Mouse (Mus musculus): ENCODE data around the gene Nab1.

Nab1 gene

GRCm38 (mm10) chr1:52474291-52474690, 26.2 kb downstream of the Nab1 start:
- no peak for DNase-seq (ENCODE audit: inconsistent age in 2 of 2, low spot score in 1 of 2)

- DNase-seq (ENCODE audit: inconsistent age in 2 of 2, low spot score in 1 of 2), result no peak
Observed at GRCm38 (mm10) chr1:52470811-52471489, 29.5 kb downstream of the Nab1 start.

- no peak for DNase-seq (ENCODE audit: inconsistent age in 2 of 2, low spot score in 1 of 2)
Observed at GRCm38 (mm10) chr1:52470326-52470725, 30.2 kb downstream of the Nab1 start.

- no peak for DNase-seq (ENCODE audit: inconsistent age in 2 of 2, low spot score in 1 of 2)
Observed at GRCm38 (mm10) chr1:52466518-52467120, 33.9 kb downstream of the Nab1 start.

GRCm38 (mm10) chr1:52465830-52466229, 34.6 kb downstream of the Nab1 start:
- DNase-seq (ENCODE audit: inconsistent age in 2 of 2, low spot score in 1 of 2), result no peak

- DNase-seq (ENCODE audit: inconsistent age in 2 of 2, low spot score in 1 of 2), result no peak
Observed at GRCm38 (mm10) chr1:52465264-52465663, 35.2 kb downstream of the Nab1 start.

- no peak for DNase-seq (ENCODE audit: inconsistent age in 2 of 2, low spot score in 1 of 2)
Observed at GRCm38 (mm10) chr1:52463305-52463704, 37.2 kb downstream of the Nab1 start.

- peak in 1 of 2 experiments; percentile 78 for DNase-seq (ENCODE audit: inconsistent age in 2 of 2, low spot score in 1 of 2)
Observed at GRCm38 (mm10) chr1:52456571-52456970, 43.9 kb downstream of the Nab1 start.

- peak in 1 of 2 experiments; percentile 68 for DNase-seq (ENCODE audit: inconsistent age in 2 of 2, low spot score in 1 of 2)
Observed at GRCm38 (mm10) chr1:52454509-52455001, 45.9 kb downstream of the Nab1 start.

- DNase-seq (ENCODE audit: inconsistent age in 2 of 2, low spot score in 1 of 2), result peak; percentile 23 to 76
Observed at GRCm38 (mm10) chr1:52451360-52451759, 49.1 kb downstream of the Nab1 start.

- DNase-seq (ENCODE audit: inconsistent age in 2 of 2, low spot score in 1 of 2), result no peak
Observed at GRCm38 (mm10) chr1:52435856-52436255, 64.6 kb downstream of the Nab1 start.

- no peak for DNase-seq (ENCODE audit: inconsistent age in 2 of 2, low spot score in 1 of 2)
Observed at GRCm38 (mm10) chr1:52434085-52434484, 66.4 kb downstream of the Nab1 start.

GRCm38 (mm10) chr1:52431806-52432205, 68.7 kb downstream of the Nab1 start:
- no peak for DNase-seq (ENCODE audit: inconsistent age in 2 of 2, low spot score in 1 of 2)

- no peak for DNase-seq (ENCODE audit: inconsistent age in 2 of 2, low spot score in 1 of 2)
Observed at GRCm38 (mm10) chr1:52430606-52431005, 69.9 kb downstream of the Nab1 start.

- no peak for DNase-seq (ENCODE audit: inconsistent age in 2 of 2, low spot score in 1 of 2)
Observed at GRCm38 (mm10) chr1:52430116-52430515, 70.4 kb downstream of the Nab1 start.

- peak in 1 of 2 experiments; percentile 49 for DNase-seq (ENCODE audit: inconsistent age in 2 of 2, low spot score in 1 of 2)
Observed at GRCm38 (mm10) chr1:52427841-52428464, 72.5 kb downstream of the Nab1 start.

GRCm38 (mm10) chr1:52423846-52424245, 76.6 kb downstream of the Nab1 start:
- no peak for DNase-seq (ENCODE audit: inconsistent age in 2 of 2, low spot score in 1 of 2)

- DNase-seq (ENCODE audit: inconsistent age in 2 of 2, low spot score in 1 of 2), result no peak
Observed at GRCm38 (mm10) chr1:52423057-52423456, 77.4 kb downstream of the Nab1 start.

GRCm38 (mm10) chr1:52422137-52422536, 78.3 kb downstream of the Nab1 start:
- DNase-seq (ENCODE audit: inconsistent age in 2 of 2, low spot score in 1 of 2), result peak in 1 of 2 experiments; percentile 38

- DNase-seq (ENCODE audit: inconsistent age in 2 of 2, low spot score in 1 of 2), result no peak
Observed at GRCm38 (mm10) chr1:52421623-52422022, 78.9 kb downstream of the Nab1 start.

- DNase-seq (ENCODE audit: inconsistent age in 2 of 2, low spot score in 1 of 2), result no peak
Observed at GRCm38 (mm10) chr1:52419088-52419819, 81.2 kb downstream of the Nab1 start.

Data from adrenal gland, adult (tissue).